In the genomic region with DNA sequence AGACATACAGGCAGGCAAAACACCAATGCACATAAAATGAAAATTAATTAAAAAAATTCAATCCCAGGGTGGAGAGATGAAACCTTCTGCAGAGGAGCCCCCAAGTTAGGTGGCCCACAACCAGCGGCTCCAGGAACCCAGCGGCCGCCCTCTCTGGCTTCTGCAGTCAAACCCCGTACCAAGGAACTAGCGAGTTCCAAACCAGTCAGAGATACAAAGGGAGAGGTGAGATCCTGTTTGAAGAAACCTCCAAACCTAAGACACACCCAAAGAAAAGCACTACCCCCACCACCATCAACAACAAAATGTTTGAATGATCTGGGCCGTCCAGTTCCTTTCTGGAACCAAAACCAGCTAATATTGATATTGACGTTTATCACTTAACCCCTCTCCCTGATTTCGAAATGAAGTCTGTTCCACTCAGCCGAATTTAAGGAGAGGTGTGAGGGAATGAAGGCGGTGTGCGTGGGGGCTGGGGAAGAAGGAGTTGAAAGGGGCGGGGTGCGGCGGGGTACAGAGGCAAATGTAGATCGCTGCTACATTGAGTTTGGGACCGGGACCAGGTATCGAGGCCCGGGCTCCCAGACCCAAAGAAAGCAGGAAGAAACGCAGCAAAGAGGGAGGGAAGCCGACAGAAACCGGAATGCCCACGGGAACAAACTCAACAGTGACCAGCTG, we compare ENCODE assay signal across 1 mouse cellular context.
TF ChIP-seq lines count a peak whose summit lies in the region.

No protein-coding gene starts in this region.

TF ChIP-seq in MEL, 35 proteins besides CTCF, POLR2A, EP300 and RAD21 (continued from another document):
- TF ChIP-seq NELFE (IDR thresholded peaks at IDR 0.05; ENCODE audit: low read depth, low read length) (peak; percentile 78; the same call in 1 of the 2 replicates), MYB (IDR thresholded peaks at IDR 0.05; ENCODE audit: low read depth, low read length) (no peak), ETS1 (IDR thresholded peaks at IDR 0.05; ENCODE audit: low read depth, low read length) (peak; percentile 7; the same call in 1 of the 2 replicates), MYC (IDR thresholded peaks at IDR 0.05; ENCODE audit: low read depth, low read length) (no peak), MEF2A (IDR thresholded peaks at IDR 0.05; ENCODE audit: extremely low read depth, insufficient replicate concordance, low read depth, low read length, poor library complexity, severe bottlenecking) (no peak), ZNF384 (IDR thresholded peaks at IDR 0.05; ENCODE audit: low read depth, low read length) (no peak), E2F4 (IDR thresholded peaks at IDR 0.05; ENCODE audit: borderline replicate concordance, low read depth, low read length) (no peak), MXI1 (IDR thresholded peaks at IDR 0.05; ENCODE audit: low read depth, low read length) (peak; percentile 35; the same call in 1 of the 2 replicates), KAT2A (conservative IDR thresholded peaks at IDR 0.05; ENCODE audit: low read depth, low read length) (no peak), GATA1 (IDR thresholded peaks at IDR 0.05; ENCODE audit: low read depth, low read length) (no peak), USF1 (IDR thresholded peaks at IDR 0.05; ENCODE audit: low read depth, low read length) (no peak), SMC3 (IDR thresholded peaks at IDR 0.05; ENCODE audit: low read depth, low read length) (no peak), TCF12 (IDR thresholded peaks at IDR 0.05; ENCODE audit: low read depth, low read length) (peak; percentile 28), CHD1 (IDR thresholded peaks at IDR 0.05; ENCODE audit: low read depth, low read length) (peak; percentile 50; the same call in 1 of the 2 replicates), TAL1 (IDR thresholded peaks at IDR 0.05; ENCODE audit: low read length) (no peak), JUND (IDR thresholded peaks at IDR 0.05; ENCODE audit: low read depth, low read length) (no peak), HCFC1 (IDR thresholded peaks at IDR 0.05; ENCODE audit: low read depth, low read length) (peak; percentile 64), ZMIZ1 (IDR thresholded peaks at IDR 0.05; ENCODE audit: low read depth, low read length) (peak; percentile 92), ZC3H11A (IDR thresholded peaks at IDR 0.05; ENCODE audit: low read depth, low read length) (no peak), NRF1 (IDR thresholded peaks at IDR 0.05; ENCODE audit: insufficient read depth, low read depth, low read length, poor library complexity, severe bottlenecking) (no peak), GABPA (IDR thresholded peaks at IDR 0.05; ENCODE audit: low read depth, low read length) (no peak), ZKSCAN1 (IDR thresholded peaks at IDR 0.05; ENCODE audit: low read depth, low read length) (no peak), USF2 (IDR thresholded peaks at IDR 0.05; ENCODE audit: borderline replicate concordance in 1 of 2, insufficient read depth in 1 of 2, low read depth in 1 of 2, low read length in 2 of 2) (no peak)
TF ChIP-seq in MEL: peak in this region for 8.
